Mouse (Mus musculus) forelimb bud, embryonic 11.5 days (tissue): ENCODE measurements around the gene Frrs1.

Experiments
- DNase-seq: peaks from one replicate; pipeline ENCODE4 v3.0.0-alpha.2; 2012; ENCODE audit warnings: low read depth, low spot score

Frrs1 gene

DNA sequence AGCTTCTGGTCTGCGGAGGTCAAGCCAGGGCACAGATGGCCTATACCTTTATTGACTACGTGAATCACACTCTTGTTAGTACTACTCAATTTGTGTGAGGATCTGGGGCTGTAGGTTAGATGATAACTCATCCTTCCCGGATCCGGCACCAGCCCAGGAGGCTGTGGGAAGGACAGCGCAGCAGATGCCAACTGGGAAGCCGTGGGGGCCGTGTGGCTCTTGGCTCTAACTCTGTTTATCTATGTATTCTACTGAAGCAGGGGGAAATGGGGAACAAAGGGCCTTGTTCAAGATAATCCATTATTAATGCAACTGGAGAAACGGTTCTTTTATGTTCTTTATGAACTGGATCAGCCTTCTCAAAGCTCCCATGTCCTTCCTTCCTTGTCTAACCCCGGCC, 47.3 kb downstream of the Frrs1 start:
- no peak for DNase-seq

DNA sequence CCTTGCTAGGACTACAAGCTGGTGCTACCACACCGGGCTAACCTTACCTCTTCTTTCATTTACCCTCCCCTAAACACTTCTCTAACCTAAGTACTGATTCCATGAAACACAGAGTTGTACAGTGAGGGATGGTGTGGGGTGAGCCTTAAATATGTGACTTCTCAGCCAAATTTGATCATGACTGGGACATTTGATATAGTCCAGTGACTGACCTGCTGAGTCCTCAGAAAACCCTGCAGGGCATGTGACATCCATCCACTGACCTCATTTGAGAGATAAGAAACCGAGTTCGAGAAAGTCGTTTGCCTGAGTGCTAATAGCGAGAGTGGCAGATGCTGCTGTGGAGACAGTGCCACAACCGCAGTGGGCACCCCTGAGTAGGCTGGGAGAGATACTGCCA, 55.1 kb downstream of the Frrs1 start:
- DNase-seq: no peak

GRCm38 (mm10) chr3:116914931-116915330, 55.7 kb downstream of the Frrs1 start:
- DNase-seq: no peak

DNA sequence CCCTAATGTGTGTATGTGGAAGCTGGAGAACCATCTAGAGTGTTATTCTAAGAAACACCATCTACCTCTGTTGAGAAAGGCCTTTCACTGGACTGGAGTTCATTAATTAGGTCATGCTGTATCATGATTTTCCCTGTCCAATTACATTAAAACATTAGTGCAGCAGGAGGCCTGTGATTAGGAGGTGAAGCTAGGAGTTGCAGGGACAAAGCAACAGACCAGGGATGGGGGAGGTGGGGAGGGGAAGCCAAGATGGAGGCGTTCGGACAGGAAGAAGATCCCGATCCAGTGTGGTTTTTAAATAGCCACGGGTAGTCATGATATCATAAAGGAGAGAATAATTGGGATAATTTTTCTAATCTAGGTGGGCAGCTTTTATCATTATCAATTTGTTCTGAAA, 57.8 kb downstream of the Frrs1 start:
- no peak for DNase-seq

GRCm38 (mm10) chr3:116921535-116921934, 62.3 kb downstream of the Frrs1 start:
- no peak for DNase-seq

GRCm38 (mm10) chr3:116923042-116923441, 63.8 kb downstream of the Frrs1 start:
- DNase-seq: no peak

GRCm38 (mm10) chr3:116928994-116929393, 69.7 kb downstream of the Frrs1 start:
- no peak for DNase-seq

DNA sequence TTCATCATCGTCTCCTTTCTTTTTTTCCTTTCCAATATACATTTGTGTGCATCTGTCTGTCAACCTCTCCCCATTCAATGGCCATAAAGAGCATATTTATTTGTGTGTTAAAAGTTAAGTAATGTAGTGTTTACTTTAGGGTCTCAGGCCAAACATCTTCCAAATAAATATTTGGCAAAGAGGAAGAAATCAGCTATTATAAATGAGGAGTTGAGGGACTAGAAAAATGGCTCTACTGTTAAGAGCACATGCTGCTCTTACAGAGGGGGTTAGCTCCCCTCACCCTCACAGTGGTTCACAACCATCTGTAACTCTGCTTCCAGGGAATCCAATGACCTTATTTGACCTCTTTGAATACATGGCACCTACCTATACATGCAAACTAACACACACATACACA, 73.9 kb downstream of the Frrs1 start:
- no peak for DNase-seq

DNA sequence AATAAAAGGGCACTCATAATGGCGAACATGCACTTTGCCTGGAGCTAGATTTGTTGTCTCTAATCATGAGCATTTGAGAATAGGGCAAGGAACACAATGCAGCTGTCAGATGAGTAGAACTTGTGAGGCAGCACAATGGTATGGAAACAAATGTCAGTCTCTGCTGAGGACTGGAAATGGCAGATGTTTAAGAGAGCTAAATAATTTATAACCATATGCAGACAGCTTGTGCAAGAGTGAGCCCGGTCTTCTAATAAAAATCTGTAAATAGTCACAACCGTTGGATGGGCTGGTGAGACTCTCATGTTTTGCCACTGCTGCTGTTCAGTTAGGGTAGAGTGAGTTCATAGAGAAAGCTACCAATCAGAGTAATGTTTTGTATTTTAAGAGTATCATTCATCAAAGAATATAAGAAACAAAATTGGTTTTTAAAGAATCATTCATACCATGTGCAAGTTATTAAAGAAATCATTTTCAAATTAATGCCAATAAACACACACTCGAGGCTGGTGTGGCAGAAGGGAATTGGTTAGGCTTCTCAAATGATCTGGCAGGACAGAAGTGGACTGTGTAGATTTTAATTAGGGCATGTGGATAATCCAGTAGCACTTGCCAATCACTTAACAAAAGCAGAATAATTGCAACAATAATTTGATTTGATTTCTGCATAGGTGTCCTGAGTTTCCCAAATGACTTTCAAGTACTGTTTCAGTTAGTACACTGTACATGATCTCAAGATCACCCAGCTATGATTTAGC, 77.8 kb downstream of the Frrs1 start:
- no peak for DNase-seq

DNA sequence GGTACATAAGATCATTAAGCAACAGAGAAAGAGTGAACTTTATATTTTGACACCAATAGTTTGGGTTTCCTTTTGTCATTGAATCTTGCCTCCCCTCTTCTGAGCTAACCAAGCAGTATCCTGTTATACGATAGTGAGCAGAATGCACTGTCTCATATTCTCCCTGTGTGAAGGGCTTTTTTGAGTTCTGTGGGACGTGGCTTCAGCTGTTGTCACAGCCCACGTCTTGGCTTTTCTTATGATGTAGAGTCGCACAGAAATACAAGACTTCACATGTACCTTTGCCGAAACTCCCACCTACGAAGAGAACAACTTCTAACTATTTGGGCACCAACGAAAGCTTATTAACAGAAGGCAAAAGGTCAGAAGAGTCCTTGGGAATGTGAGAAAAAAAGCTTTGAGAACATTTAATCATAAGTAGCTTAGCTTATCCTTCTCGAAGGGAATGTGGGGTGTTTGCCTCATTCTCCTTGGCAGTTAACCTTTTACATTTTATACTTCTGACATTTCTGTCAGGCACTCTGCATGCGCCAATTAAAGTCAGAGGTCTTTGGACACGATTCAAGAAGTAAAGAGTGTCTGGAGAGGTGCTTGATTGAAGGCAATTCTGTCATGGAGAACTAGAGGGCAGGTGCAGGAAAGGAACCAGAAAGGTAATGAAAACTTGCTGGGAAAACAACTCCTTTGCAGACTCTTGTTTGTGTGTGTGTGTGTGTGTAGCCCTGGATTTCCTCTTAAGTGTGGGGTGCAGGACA, 81.7 kb downstream of the Frrs1 start:
- no peak for DNase-seq

- DNase-seq: no peak
Measured at GRCm38 (mm10) chr3:116941559-116942117, 82.4 kb downstream of the Frrs1 start.

GRCm38 (mm10) chr3:116942751-116943150, 83.5 kb downstream of the Frrs1 start:
- no peak for DNase-seq

- no peak for DNase-seq
Measured at GRCm38 (mm10) chr3:116943422-116943821, 84.2 kb downstream of the Frrs1 start.

DNA sequence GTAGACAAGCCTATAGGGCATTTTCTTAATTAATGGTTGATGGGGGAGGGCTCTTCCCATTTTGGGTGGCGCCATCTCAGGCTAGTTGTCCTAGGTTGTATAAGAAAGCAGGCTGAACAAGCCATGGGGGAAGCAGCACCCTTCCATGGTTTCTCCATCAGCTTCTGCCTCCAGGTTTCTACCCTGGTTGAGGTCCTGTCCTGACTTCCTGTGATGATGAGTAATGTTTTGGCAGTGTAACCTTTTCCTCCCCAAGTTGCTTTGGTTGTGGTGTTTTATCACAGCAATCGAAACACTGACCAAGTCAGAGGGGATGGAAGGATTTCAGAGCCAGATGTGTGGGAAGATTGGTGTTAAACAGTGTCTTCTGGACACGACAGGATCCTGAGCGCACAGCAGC, 87.2 kb downstream of the Frrs1 start:
- no peak for DNase-seq

GRCm38 (mm10) chr3:116950665-116951115, 91.4 kb downstream of the Frrs1 start:
- no peak for DNase-seq

GRCm38 (mm10) chr3:116951489-116951888, 92.2 kb downstream of the Frrs1 start:
- no peak for DNase-seq

- DNase-seq: no peak
Measured at GRCm38 (mm10) chr3:116952242-116952899, 93.1 kb downstream of the Frrs1 start.

GRCm38 (mm10) chr3:116953366-116953765, 94.1 kb downstream of the Frrs1 start:
- no peak for DNase-seq

- DNase-seq: no peak
Measured at GRCm38 (mm10) chr3:116955061-116955460, 95.8 kb downstream of the Frrs1 start.
